Mouse (Mus musculus) heart, adult 2 months (tissue): ENCODE results near the gene 4930503B20Rik.

ENCODE experiments used
- CTCF ChIP-seq: fragments of 200-600 bp; IDR thresholded peaks from 2 replicates; pipeline ENCODE4 v1.8.1; 2022; ENCODE audit warnings: antibody characterized with exemption, mild to moderate bottlenecking, moderate library complexity
- EP300 ChIP-seq: fragments of 200-500 bp; IDR thresholded peaks from 2 replicates; pipeline ENCODE4 v1.6.1; 2011; ENCODE audit warnings: low read depth, low read length, control low read depth; ENCODE audit not compliant: insufficient read depth
- POLR2A ChIP-seq: fragments of 200-500 bp; IDR thresholded peaks from 2 replicates; pipeline ENCODE4 v1.6.1; 2011; ENCODE audit warnings: mild to moderate bottlenecking, low read depth, low read length, control low read depth; ENCODE audit not compliant: insufficient read depth

DNA sequence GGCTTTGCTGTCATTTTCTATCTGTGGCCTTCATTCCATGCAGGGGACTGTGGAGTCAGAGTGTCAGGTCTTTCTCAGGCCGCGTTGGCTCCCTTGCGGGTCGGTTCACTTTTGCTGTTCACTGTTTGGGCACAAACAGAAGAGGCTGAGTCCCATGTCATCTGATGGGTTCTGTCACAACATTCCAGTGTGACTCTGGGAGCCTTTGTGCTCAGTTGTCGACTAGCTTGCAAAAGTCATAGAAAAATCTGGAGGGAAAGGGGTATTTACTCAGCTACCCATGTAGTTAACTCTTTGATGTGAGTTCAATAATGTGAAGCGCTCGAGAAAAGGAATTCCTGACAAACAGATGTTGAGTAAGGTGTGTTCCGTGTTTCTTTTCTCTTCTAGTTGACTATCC, 54.7 kb downstream of the 4930503B20Rik start:
- no peak for TF ChIP-seq CTCF
- no peak for TF ChIP-seq POLR2A
- no peak for TF ChIP-seq EP300
